Mouse (Mus musculus) brain, embryonic 14.5 days (tissue): ENCODE measurements around the gene Cntnap1. TPM values are rescaled to one million over a fixed set of nuclear protein-coding genes. Genes with fewer than 3 reads are reported as not detected.
"Not testable (repeated sequence)": the region's sequence is repeated elsewhere in the genome, so short reads cannot be mapped to it uniquely, and the experiment has no call there.

ENCODE experiments used
- DNase-seq: peaks from one replicate; pipeline ENCODE4 v3.0.0-alpha.2; 2011; ENCODE audit warnings: low read depth
- CTCF ChIP-seq: fragments of 200-500 bp; IDR thresholded peaks from 2 replicates; pipeline ENCODE4 v1.5.1; 2012; ENCODE audit warnings: inconsistent platforms, mild to moderate bottlenecking, moderate library complexity, borderline replicate concordance; ENCODE audit not compliant: insufficient read depth, insufficient read length; ENCODE audit errors: extremely low read depth
- POLR2A ChIP-seq: fragments of 200-500 bp; IDR thresholded peaks from 2 replicates; pipeline ENCODE4 v1.6.1; 2012; ENCODE audit warnings: mild to moderate bottlenecking, inconsistent platforms, borderline replicate concordance; ENCODE audit not compliant: poor library complexity, insufficient read depth, insufficient read length, severe bottlenecking; ENCODE audit errors: extremely low read depth
- polyA plus RNA-seq: library from polyadenylated mRNA; depleted of rRNA; stranded (reverse); fragments of >200 nt; gene quantifications from 2 replicates; pipeline ENCODE4 v1.2.3, GENCODE M21; 2012

The Cntnap1 gene
- polyA plus RNA-seq, 1 experiment, result 6.9 TPM

GRCm38 (mm10) chr11:101155151-101155550, 15.2 kb upstream of the Cntnap1 start:
- TF ChIP-seq POLR2A, result no peak
- no peak for TF ChIP-seq CTCF
- DNase-seq, result no peak

GRCm38 (mm10) chr11:101155728-101156371, 14.5 kb upstream of the Cntnap1 start, which contains the start of gene Tubg2:
Gene Tubg2 (plus strand): TSS chr11:101155907.
- TF ChIP-seq CTCF, result no peak
- TF ChIP-seq POLR2A, result peak; percentile 60; the same call in 1 of the 2 replicates
- DNase-seq, result peak; percentile 93

GRCm38 (mm10) chr11:101160151-101160550, 10.2 kb upstream of the Cntnap1 start:
- not testable (repeated sequence) for DNase-seq

GRCm38 (mm10) chr11:101160981-101161505, 9.3 kb upstream of the Cntnap1 start:
- not testable (repeated sequence) for DNase-seq

GRCm38 (mm10) chr11:101161551-101161950, 8.8 kb upstream of the Cntnap1 start:
- no peak for DNase-seq
- TF ChIP-seq CTCF, result no peak

- TF ChIP-seq POLR2A (no peak), CTCF (no peak)
- no peak for DNase-seq
Measured at GRCm38 (mm10) chr11:101162301-101162700, 8.0 kb upstream of the Cntnap1 start.

- no peak for TF ChIP-seq CTCF
- no peak for TF ChIP-seq POLR2A
- DNase-seq, result no peak
Measured at GRCm38 (mm10) chr11:101162772-101163171, 7.6 kb upstream of the Cntnap1 start.

GRCm38 (mm10) chr11:101163476-101164350, 6.6 kb upstream of the Cntnap1 start:
- no peak for DNase-seq
- no peak for TF ChIP-seq CTCF
- no peak for TF ChIP-seq POLR2A

- no peak for DNase-seq
- no peak for TF ChIP-seq CTCF
- TF ChIP-seq POLR2A, result no peak
Measured at GRCm38 (mm10) chr11:101164351-101164665, 6.0 kb upstream of the Cntnap1 start.

GRCm38 (mm10) chr11:101164677-101165580, 5.4 kb upstream of the Cntnap1 start:
- TF ChIP-seq CTCF (no peak), POLR2A (no peak)
- no peak for DNase-seq

GRCm38 (mm10) chr11:101166357-101166756, 4.0 kb upstream of the Cntnap1 start:
- TF ChIP-seq CTCF (no peak), POLR2A (no peak)
- no peak for DNase-seq

GRCm38 (mm10) chr11:101167211-101167962, 2.9 kb upstream of the Cntnap1 start:
- TF ChIP-seq CTCF (no peak), POLR2A (no peak)
- no peak for DNase-seq

- DNase-seq, result no peak
- TF ChIP-seq POLR2A (no peak), CTCF (no peak)
Measured at GRCm38 (mm10) chr11:101167963-101168300, 2.4 kb upstream of the Cntnap1 start.
